Mouse (Mus musculus): Measurements from ENCODE around the gene Alcam.

Gene Alcam

GRCm38 (mm10) chr16:52363944-52364511 is 89.8 kb downstream of the Alcam start:
- DNase-seq (ENCODE audit: low spot score) = no peak

GRCm38 (mm10) chr16:52343467-52344033 is 110.3 kb downstream of the Alcam start:
- no peak for DNase-seq (ENCODE audit: low spot score)

GRCm38 (mm10) chr16:52342694-52343466 is 111.0 kb downstream of the Alcam start:
- DNase-seq (ENCODE audit: low spot score) = no peak

- no peak for DNase-seq (ENCODE audit: low spot score)
Measured at GRCm38 (mm10) chr16:52334084-52334483, 119.8 kb downstream of the Alcam start.

- DNase-seq (ENCODE audit: low spot score) = no peak
Measured at GRCm38 (mm10) chr16:52333631-52334030, 120.2 kb downstream of the Alcam start.

- DNase-seq (ENCODE audit: low spot score) = no peak
Measured at GRCm38 (mm10) chr16:52331341-52331830, 122.5 kb downstream of the Alcam start.

GRCm38 (mm10) chr16:52329420-52329819 is 124.5 kb downstream of the Alcam start:
- DNase-seq (ENCODE audit: low spot score) = no peak

GRCm38 (mm10) chr16:52319229-52319628 is 134.6 kb downstream of the Alcam start:
- DNase-seq (ENCODE audit: low spot score) = no peak

GRCm38 (mm10) chr16:52311073-52311472 is 142.8 kb downstream of the Alcam start:
- peak; percentile 20 for DNase-seq (ENCODE audit: low spot score)

GRCm38 (mm10) chr16:52307016-52307415 is 146.9 kb downstream of the Alcam start:
- no peak for DNase-seq (ENCODE audit: low spot score)

- no peak for DNase-seq (ENCODE audit: low spot score)
Measured at GRCm38 (mm10) chr16:52303532-52303902, 150.4 kb downstream of the Alcam start.

GRCm38 (mm10) chr16:52302790-52303531 is 150.9 kb downstream of the Alcam start:
- no peak for DNase-seq (ENCODE audit: low spot score)

- no peak for DNase-seq (ENCODE audit: low spot score)
Measured at GRCm38 (mm10) chr16:52301730-52302129, 152.1 kb downstream of the Alcam start.

- no peak for DNase-seq (ENCODE audit: low spot score)
Measured at GRCm38 (mm10) chr16:52296376-52296775, 157.5 kb downstream of the Alcam start.

- no peak for DNase-seq (ENCODE audit: low spot score)
Measured at GRCm38 (mm10) chr16:52295535-52295934, 158.3 kb downstream of the Alcam start.

GRCm38 (mm10) chr16:52292440-52293048 is 161.3 kb downstream of the Alcam start:
- DNase-seq (ENCODE audit: low spot score) = no peak

GRCm38 (mm10) chr16:52280186-52280585 is 173.7 kb downstream of the Alcam start:
- no peak for DNase-seq (ENCODE audit: low spot score)

- no peak for DNase-seq (ENCODE audit: low spot score)
Measured at GRCm38 (mm10) chr16:52265066-52265465, 188.8 kb downstream of the Alcam start.

GRCm38 (mm10) chr16:52263751-52264150 is 190.1 kb downstream of the Alcam start:
- DNase-seq (ENCODE audit: low spot score) = no peak

- no peak for DNase-seq (ENCODE audit: low spot score)
Measured at GRCm38 (mm10) chr16:52262582-52262981, 191.3 kb downstream of the Alcam start.

GRCm38 (mm10) chr16:52261755-52262154 is 192.1 kb downstream of the Alcam start:
- DNase-seq (ENCODE audit: low spot score) = no peak

- DNase-seq (ENCODE audit: low spot score) = no peak
Measured at GRCm38 (mm10) chr16:52250935-52251334, 202.9 kb downstream of the Alcam start.
